Mouse (Mus musculus) heart, embryonic 16.5 days (tissue): ENCODE measurements around the gene Pprc1. TPM values are rescaled to one million over a fixed set of nuclear protein-coding genes. Genes with fewer than 3 reads are reported as not detected.

Source experiments
- ATAC-seq: fragments of 200-750 bp; cut with Nextera tagmentation; replicated peaks from 2 replicates; pipeline ENCODE4 v1.8.0; 2017; ENCODE audit warnings: moderate number of reproducible peaks; ENCODE audit not compliant: insufficient read depth, low FRiP score; ENCODE audit errors: extremely low read depth
- H3K27ac ChIP-seq: fragments of 300-500 bp; sonication (generic); 2 replicates; pipeline ENCODE4 v1.5.1; 2014; ENCODE audit warnings: mild to moderate bottlenecking, low read length, control low read depth, moderate library complexity
- H3K27me3 ChIP-seq: fragments of 300-500 bp; sonication (generic); 2 replicates; pipeline ENCODE4 v1.6.1; 2014; ENCODE audit warnings: low read length, mixed read lengths; ENCODE audit not compliant: control insufficient read depth, insufficient read depth
- H3K36me3 ChIP-seq: fragments of 300-500 bp; sonication (generic); 2 replicates; pipeline ENCODE4 v1.6.1; 2014; ENCODE audit not compliant: control insufficient read depth, insufficient read depth
- H3K4me1 ChIP-seq: fragments of 300-500 bp; sonication (generic); 2 replicates; pipeline ENCODE4 v1.6.1; 2014; ENCODE audit warnings: low read length, mixed read lengths; ENCODE audit not compliant: control insufficient read depth, insufficient read depth
- H3K4me2 ChIP-seq: fragments of 300-500 bp; sonication (generic); 2 replicates; pipeline ENCODE4 v1.6.1; 2014; ENCODE audit warnings: low read depth, mild to moderate bottlenecking, control low read depth, low read length
- H3K4me3 ChIP-seq: fragments of 300-500 bp; sonication (generic); 2 replicates; pipeline ENCODE4 v1.5.1; 2014; ENCODE audit warnings: mild to moderate bottlenecking, control low read depth, low read length
- H3K9ac ChIP-seq: fragments of 300-500 bp; sonication (generic); 2 replicates; pipeline ENCODE4 v1.6.1; 2014; ENCODE audit warnings: low read length, control low read depth
- H3K9me3 ChIP-seq: fragments of 300-500 bp; sonication (generic); replicated peaks from 2 replicates; pipeline ENCODE4 v1.6.1; 2016; ENCODE audit warnings: low read length; ENCODE audit not compliant: control insufficient read depth
- WGBS: fragments of 180-500 bp; shearing (Covaris S2); extraction: QIAGEN DNeasy Blood & Tissue Kit; methylation state at CpG from one replicate; pipeline ENCODE4 v1.1.7; 2014; 5-methylcytosine and 5-hydroxymethylcytosine counted together
- polyA plus RNA-seq: library from polyadenylated mRNA; unstranded; fragments of >200 nt; fragmentation: Nextera tagmentation; extraction: Ambion mirVana; gene quantifications from 2 replicates; pipeline ENCODE4 v1.2.1, GENCODE M21; 2015

Pprc1 gene
- 19.3 and 22.4 TPM in 2 replicates for polyA plus RNA-seq

- peak within 1 kb of the TSS; percentile 97 for H3K4me2 ChIP-seq
- WGBS: under 1% methylated on average over 27 of the region's 34 CpGs
- H3K36me3 ChIP-seq: no peaks in the 10 kb centered on the region
- H3K9ac ChIP-seq: peak within 1 kb of the TSS; percentile 97
- H3K27ac ChIP-seq: peak within 1 kb of the TSS; percentile 99
- no peaks in the 10 kb centered on the region for H3K9me3 ChIP-seq
- no peak for ATAC-seq
- H3K4me3 ChIP-seq: peak within 1 kb of the TSS; percentile 98
- no peaks in the 10 kb centered on the region for H3K27me3 ChIP-seq
- peaks cover 57% of the 10 kb centered on the region for H3K4me1 ChIP-seq
Observed at GRCm38 (mm10) chr19:46044271-46044992, at the start of gene Pprc1. Gene Pprc1 (plus strand): TSS chr19:46044886.

DNA sequence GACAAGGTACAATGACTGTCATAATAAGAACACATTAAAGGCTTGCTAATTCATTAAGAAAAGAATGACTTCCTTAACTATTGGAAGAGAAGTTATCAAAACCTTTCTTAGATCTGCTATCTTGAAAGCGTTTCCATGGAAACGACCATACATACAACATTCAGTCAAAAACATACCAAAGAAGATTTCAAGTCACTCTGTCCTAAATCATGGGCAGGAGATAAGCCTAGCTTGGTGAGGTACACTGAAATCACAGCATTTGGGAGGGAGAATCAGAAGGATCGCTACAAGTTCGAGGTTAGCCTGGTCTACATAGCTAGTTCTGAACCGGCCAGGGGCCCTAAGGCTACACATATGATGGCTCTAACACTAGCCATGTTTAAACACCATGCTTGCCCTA is 47.3 kb upstream of the Pprc1 start:
- peak overlapping the region; percentile 96 for H3K27ac ChIP-seq
- 64% methylated on average over 5 of the region's 5 CpGs for WGBS
- H3K4me1 ChIP-seq: peaks cover 7% of the 10 kb centered on the region
- ATAC-seq: no peak
- H3K4me2 ChIP-seq: peak overlapping the region; percentile 88
- H3K36me3 ChIP-seq: no peaks in the 10 kb centered on the region
- peak overlapping the region; percentile 82 for H3K4me3 ChIP-seq
- peak overlapping the region; percentile 97 for H3K9ac ChIP-seq
- no peaks in the 10 kb centered on the region for H3K27me3 ChIP-seq
- H3K9me3 ChIP-seq: no peaks in the 10 kb centered on the region

DNA sequence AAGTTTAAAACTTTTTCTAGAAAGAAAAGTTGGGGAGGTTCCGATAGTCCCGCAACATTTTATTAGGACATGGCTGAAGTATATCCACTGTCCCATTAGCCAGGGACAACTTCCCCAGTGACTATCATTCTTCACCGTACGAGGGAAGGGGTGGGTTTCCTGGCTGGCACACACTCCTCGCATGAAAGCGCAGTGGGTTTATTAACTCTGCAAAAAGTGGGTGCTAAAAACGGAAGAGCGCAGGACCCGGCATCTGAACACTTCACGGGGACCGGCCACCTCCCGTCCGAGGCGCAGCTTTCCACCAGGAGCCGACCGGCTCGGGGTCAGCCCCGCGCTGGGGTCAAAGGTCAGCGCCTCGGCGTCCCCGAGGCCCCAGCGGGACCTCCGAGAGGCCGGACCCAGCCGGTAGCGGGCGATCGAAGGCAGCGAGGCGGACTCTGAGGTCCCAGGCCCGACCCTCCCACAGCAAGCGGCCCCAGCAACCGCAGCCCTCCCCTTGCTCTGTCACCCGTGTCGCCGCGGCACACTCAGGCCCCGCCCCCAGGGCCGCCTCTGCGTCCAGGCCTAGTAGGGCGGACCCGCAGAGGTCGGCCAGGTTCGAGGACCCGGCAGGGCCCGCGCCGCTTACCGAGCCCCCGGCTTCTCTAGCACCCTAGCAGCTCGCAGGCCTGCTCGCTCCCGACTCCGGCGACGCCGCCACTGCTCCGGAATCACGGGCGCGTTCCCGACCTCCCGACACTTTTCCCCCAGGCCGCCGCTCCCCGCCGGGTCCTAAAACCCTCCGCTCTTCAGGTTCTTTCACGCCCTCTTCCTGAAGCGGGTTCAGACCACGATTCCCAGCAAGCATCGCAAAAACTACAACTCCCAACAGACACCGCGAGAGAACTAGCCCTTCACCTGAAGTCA is 46.6 kb upstream of the Pprc1 start, which contains the start of gene Armh3:
Gene Armh3, minus strand, starts transcription at position 704 of the 909 bp plus-strand sequence.
- WGBS: 1% methylated on average over 70 of the region's 76 CpGs
- H3K4me1 ChIP-seq: peaks cover 7% of the 10 kb centered on the region
- peak within 1 kb of the TSS; percentile 96 for H3K27ac ChIP-seq

DNA sequence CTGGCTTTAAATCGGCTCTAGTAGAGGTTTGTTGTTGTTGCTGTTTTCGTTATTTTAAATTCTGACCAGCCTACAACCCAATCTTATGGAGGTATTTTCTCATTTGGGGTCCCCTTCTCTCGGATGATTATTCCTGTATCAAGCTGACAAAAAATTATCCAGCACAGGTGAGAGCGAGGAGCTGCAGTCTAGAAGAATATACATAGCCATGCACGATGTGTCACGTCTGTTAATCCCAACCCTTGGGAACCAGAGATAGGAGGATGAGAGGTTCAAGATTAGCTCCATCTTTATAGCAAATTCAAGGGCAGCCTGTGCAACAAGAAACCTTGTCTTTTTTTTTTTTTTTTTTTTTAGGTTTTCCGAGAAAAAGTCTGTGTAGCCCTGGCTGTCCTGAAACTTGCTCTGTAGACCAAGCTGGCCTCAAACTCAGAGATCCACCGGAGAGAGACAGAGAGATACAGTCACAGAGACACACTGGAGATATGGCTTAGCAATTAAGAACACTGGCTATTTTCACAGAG is 45.9 kb upstream of the Pprc1 start:
- WGBS: 12% methylated on average over 8 of the region's 8 CpGs
- H3K27me3 ChIP-seq: no peaks in the 10 kb centered on the region
- H3K9me3 ChIP-seq: no peaks in the 10 kb centered on the region
- no peak for ATAC-seq
- H3K9ac ChIP-seq: peak overlapping the region; percentile 97
- peak overlapping the region; percentile 82 for H3K4me3 ChIP-seq
- H3K27ac ChIP-seq: no peak overlapping the region
- peak overlapping the region; percentile 88 for H3K4me2 ChIP-seq
- no peaks in the 10 kb centered on the region for H3K36me3 ChIP-seq
- H3K4me1 ChIP-seq: peaks cover 7% of the 10 kb centered on the region

More for the DNA sequence above, 46.6 kb upstream of the Pprc1 start, which contains the start of gene Armh3:
- H3K4me3 ChIP-seq: peak within 1 kb of the TSS; percentile 82
- no peaks in the 10 kb centered on the region for H3K36me3 ChIP-seq
- H3K9me3 ChIP-seq: no peaks in the 10 kb centered on the region
- peak within 1 kb of the TSS; percentile 97 for H3K9ac ChIP-seq
- ATAC-seq: peak; percentile 95
- H3K27me3 ChIP-seq: no peaks in the 10 kb centered on the region
- peak within 1 kb of the TSS; percentile 88 for H3K4me2 ChIP-seq

- Histone ChIP-seq H3K4me1 (peaks cover 12% of the 10 kb centered on the region), H3K27me3 (no peaks in the 10 kb centered on the region), H3K27ac (no peak overlapping the region), H3K9me3 (no peaks in the 10 kb centered on the region), H3K4me3 (no peak overlapping the region), H3K9ac (no peak overlapping the region), H3K4me2 (no peak overlapping the region), H3K36me3 (no peaks in the 10 kb centered on the region)
- WGBS: 46% methylated on average over 1 of the region's 1 CpGs
- no peak for ATAC-seq
Observed at GRCm38 (mm10) chr19:45999378-45999777, 45.3 kb upstream of the Pprc1 start.

DNA sequence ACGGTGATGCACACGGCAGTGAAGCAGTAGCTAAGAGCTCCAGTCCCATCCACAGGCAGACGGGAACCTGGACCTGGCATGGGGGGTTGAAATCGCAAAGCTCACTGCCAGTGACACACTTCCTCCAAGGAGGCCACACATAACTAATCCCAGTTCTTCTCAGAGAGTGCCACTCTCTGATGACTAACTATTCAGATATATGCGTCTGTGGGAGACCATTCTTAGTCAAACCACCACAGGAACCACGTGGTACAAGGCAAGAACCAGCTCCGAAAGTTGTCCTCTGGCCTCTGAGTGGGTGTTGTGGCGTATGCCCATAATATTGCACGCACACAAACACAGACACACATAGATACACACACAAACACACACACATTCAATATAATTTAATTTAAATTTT is 42.4 kb upstream of the Pprc1 start:
- no peak for ATAC-seq
- H3K27me3 ChIP-seq: no peaks in the 10 kb centered on the region
- no peak overlapping the region for H3K9ac ChIP-seq
- 72% methylated on average over 9 of the region's 9 CpGs for WGBS
- H3K27ac ChIP-seq: no peak overlapping the region
- no peak overlapping the region for H3K4me2 ChIP-seq
- peaks cover 4% of the 10 kb centered on the region; the same call in 1 of the 2 replicates for H3K9me3 ChIP-seq
- H3K4me1 ChIP-seq: peaks cover 13% of the 10 kb centered on the region
- H3K36me3 ChIP-seq: 0 out of 2 replicates have a peak, but pooled peaks cover 5% of the 10 kb centered on the region
- H3K4me3 ChIP-seq: no peak overlapping the region

- H3K27ac ChIP-seq: peak within 1 kb of the TSS; percentile 78
Observed at GRCm38 (mm10) chr19:46003371-46004226, 41.1 kb upstream of the Pprc1 start, which contains the start of gene Hps6. Gene Hps6 (plus strand): TSS chr19:46003508.

More at GRCm38 (mm10) chr19:46003371-46004226, 41.1 kb upstream of the Pprc1 start, which contains the start of gene Hps6:
- Histone ChIP-seq H3K4me2 (peak within 1 kb of the TSS; percentile 96), H3K4me3 (peak within 1 kb of the TSS; percentile 86), H3K27me3 (no peaks in the 10 kb centered on the region), H3K4me1 (peaks cover 8% of the 10 kb centered on the region), H3K9ac (peak within 1 kb of the TSS; percentile 91), H3K9me3 (peaks cover 4% of the 10 kb centered on the region; the same call in 1 of the 2 replicates), H3K36me3 (0 out of 2 replicates have a peak, but pooled peaks cover 5% of the 10 kb centered on the region)
- 1% methylated on average over 70 of the region's 70 CpGs for WGBS
- ATAC-seq: peak; percentile 93
